Mouse (Mus musculus): ENCODE data around the gene Pdyn.
A peak's percentile ranks its signal among the peaks of the same experiment; 100 is the strongest.

The Pdyn gene

DNA sequence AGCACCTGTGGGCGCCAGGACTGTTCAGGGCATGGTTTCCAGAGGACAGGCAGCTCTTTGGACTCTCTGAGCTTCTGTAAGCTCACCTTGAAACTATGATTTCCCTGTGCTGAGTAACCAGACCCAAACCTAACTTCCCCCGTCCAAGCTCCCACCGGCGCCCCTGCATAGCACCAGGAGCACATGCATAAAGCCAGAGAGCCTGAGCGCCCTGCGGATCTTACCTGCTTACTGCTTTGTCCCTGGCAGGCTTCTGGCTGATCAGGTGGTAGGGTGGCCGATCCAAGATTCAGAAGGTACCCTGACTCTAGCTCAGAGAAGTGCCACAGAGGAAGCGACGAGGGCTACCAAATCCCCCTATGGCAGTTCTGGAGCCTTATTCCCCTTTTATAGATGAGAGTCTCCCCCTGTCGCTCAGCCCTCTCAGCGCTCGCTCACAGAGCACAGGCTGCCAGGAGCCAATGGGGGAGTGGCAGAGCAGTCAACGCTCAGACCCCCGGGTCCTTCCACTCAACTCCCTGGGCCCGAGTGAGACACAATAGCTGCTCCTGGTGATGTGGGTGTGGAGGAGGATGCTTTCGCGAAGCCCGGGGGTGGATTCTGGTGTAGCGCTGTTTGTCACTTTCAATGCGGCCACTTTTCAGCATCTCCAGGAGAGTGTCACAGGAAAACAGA is at the start of gene Pdyn:
Gene Pdyn (minus strand): TSS at position 361 of the 675 bp plus-strand sequence.
- DNase-seq (ENCODE audit: low spot score in 2 of 2), result no peak

DNA sequence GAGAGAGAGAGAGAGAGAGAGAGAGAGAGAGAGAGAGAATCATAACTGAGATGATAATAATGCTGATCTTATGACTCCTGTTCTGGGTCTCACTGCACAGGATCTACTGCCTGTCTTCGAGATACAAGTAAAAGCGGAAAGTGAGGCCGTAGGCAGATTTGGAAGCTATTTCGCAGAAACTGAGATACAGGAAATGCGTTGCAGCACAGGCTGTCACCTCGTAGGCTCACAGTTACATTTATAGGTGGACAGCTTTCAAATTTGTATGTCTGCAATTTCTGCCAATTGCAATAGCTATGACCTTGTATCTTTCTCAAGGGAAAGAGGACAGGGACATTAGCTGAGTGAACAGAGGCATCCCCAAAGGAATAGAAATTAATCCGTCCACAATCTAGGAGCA is 42.4 kb upstream of the Pdyn start:
- DNase-seq (ENCODE audit: low spot score in 2 of 2), result no peak

DNA sequence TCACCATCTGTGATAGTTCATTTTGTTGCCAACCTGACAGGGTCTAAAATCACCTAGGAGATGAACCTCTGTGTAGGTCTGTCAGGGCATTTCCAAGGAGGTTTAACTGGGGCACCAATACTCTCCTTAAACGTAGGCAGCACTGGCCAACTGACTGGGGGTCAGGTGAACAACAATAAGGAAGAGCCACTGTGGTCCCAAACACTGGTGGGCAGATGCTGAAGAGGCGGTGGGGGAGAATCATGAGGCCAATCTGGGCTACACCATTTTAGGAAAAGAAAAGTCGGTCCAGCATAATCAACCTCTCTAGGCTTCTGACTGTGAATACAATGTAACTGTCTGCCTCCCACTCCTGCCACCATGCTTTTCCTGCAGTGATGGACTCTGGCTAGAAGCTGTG is 40.9 kb upstream of the Pdyn start:
- no peak for DNase-seq (ENCODE audit: low spot score in 2 of 2)

DNA sequence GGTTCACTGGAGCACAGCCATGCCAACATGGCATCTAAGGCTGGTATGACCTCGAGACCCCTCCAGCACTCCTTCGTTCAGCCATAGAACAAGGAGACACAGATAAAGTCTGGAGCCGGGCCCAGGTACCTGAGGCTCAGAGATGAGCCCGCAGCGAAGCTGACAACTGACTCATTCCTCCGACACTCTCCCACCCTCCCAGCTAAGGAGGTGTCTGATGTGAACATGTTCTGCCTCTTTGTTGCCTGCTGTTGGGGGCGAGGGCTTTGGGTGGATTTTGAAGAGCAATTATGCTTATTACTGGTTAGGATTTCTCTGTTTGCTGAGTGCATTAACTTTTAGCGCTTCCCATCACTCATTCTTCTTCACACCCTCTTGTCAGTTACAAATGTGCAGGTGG is 34.4 kb upstream of the Pdyn start:
- DNase-seq (ENCODE audit: low spot score in 2 of 2), result no peak

DNA sequence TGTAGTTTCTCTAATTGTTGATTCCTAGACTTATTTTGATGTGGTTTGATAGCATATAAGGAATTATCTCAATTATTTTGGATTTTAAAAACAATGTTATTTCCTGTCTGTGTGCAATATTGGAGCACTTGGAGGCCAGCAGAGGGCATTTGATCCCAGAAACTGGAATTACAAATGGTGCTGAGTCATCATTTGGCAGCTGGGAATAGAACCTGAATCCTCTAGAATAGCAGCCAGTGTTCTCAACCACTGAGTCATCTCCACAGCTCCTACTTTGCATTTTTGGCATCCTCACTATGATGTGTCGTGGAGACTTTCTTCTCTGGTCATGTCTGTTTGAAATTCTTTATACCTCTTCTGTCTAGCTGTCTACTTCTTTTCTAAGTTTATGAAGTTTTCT is 30.0 kb upstream of the Pdyn start:
- DNase-seq (ENCODE audit: low spot score in 2 of 2), result no peak

DNA sequence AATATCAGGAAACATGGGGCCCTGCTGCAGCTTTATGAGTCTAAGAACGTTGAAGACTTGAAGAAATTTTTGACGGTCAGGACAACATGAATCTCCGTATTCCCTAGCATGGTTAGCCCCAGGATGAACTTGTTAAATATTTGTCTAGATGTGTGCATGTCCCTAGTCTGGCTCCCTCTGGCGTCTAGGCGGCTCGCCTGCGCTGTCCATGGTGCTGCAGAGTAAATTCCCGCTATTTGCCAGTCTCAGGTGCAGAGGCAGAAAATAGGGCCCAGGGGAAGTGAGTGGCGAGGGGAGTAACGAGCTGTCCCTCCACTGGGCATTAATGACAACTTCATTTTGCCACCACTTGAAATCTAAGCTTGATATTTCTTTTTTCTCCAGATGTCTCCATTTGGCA is 16.0 kb upstream of the Pdyn start:
- peak in 1 of 2 experiments; percentile 37 for DNase-seq (ENCODE audit: low spot score in 2 of 2)

DNA sequence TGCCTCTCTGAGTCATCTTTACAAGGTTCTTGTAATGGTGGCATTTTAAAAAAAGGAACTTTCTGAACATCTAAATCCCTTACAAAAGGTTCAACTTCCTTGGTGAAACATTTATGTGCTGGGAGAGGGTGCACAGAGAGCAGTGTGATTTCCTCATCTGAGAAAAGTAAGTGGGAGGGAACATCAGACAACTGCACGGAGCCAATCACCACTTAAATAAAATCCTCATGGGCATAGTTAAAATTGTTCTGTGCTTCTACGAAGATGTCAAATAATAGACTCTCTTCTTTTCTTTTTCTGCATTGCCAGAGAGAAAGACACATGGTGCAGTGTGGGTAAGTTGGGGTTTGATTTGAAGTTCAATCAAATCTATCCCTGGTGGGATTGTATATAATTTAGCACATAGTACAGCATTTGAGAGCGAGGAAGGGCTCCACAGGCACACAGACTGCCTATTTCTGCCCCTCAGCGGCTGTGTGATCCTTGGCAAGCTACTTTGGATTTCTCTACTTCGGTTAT is 13.4 kb upstream of the Pdyn start:
- no peak for DNase-seq (ENCODE audit: low spot score in 2 of 2)

DNA sequence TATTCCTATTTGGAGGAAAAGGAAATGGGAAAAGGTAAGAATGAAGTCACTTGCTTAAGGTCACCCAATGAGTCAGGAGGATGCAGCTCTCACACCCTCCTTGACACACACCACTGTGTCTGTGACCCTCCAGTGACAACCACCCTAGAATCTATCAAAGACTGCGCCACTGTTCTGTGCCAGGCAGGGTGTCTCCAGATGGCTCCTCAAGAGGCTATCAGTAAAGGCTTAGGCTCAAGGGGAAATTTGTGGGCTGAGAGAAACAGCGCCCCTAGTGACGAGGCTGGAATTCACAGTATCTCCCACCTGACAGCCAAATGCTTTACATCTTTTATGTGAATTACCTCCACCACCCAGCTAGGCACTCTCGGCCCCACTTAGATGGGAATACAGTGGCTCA is 3.6 kb downstream of the Pdyn start:
- peak in 1 of 2 experiments; percentile 47 for DNase-seq (ENCODE audit: low spot score in 2 of 2)

DNA sequence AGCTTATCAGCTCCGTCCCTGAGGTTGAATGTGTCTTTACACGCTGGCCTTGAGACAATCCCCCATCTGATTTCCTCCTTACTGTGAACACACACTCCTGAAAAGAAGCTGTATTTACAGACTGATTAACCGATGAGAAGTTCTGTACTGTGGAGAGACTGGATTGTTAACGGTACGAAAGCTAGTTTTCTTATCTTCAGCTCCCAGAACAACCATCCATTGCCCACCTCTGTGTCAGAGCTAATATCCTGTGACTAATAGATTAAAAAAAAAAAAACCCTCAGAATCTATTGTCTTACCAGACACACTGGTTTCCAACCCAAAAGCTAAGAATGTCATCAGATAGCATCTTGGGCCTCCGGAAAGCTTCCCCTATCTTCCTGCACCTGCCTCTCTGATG is 5.3 kb downstream of the Pdyn start:
- no peak for DNase-seq (ENCODE audit: low spot score in 2 of 2)

DNA sequence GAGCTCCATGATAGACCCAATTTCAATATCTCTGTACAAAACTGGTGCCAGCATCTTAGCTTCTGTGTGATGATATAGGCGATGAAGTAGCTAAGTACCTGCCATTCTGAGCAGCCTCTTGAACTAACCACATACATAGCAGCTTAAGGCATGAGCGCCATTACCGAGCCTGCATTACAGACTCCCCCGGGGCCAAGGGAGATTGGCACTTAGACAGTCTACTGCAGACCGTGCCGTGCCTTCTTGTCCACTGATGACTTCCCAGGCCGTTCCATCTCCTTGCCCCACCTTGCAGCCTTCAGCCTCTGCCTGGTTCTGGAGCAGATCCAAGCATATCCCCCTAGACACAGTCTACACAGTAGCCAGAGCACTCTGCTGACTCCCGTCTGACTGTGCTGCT is 7.0 kb downstream of the Pdyn start:
- DNase-seq (ENCODE audit: low spot score in 2 of 2), result no peak

DNA sequence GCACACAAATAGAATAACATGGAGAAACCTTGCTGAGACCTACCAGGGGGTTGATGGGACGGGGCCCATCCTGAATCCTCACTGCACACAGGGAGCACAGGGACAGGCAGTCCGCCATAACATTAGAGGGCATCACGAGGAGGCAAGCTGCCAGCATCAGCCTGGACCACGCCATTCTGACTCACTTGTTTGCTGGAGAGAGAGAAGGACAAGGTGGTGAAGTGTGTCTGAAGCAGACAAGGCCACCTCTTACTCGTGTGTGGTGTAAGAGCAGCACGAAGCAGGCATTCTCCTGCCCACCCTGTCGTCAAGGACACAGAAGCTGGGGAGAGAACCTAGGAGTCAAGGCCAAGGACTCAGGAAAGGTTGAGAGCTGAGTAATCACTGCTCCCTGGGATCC is 9.9 kb downstream of the Pdyn start:
- no peak for DNase-seq (ENCODE audit: low spot score in 2 of 2)

DNA sequence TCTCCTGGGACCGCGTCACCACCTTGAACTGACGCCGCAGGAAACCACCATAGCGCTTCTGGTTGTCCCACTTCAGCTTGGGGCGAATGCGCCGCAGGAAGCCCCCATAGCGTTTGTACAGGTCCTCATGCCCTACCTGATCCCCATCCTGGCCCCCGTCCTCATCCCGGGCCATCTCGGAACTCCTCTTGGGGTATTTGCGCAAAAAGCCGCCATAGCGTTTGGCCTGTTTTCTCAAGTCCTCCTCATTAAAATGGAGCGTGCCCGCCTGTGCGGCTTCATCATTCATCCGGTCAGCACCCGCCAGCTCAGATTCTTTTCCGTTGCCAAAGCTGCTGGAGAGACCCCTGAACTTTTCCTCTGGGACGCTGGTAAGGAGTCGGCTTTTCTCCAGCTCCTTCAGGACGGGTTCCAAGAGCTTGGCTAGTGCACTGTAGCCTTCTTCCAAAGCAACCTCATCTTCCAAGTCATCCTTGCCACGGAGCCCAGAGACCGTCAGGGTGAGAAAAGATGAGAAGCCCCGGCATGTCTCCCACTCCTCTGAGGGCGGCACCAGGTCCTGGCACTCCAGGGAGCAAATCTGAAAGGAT is 11.5 kb downstream of the Pdyn start:
- DNase-seq (ENCODE audit: low spot score in 2 of 2), result no peak

DNA sequence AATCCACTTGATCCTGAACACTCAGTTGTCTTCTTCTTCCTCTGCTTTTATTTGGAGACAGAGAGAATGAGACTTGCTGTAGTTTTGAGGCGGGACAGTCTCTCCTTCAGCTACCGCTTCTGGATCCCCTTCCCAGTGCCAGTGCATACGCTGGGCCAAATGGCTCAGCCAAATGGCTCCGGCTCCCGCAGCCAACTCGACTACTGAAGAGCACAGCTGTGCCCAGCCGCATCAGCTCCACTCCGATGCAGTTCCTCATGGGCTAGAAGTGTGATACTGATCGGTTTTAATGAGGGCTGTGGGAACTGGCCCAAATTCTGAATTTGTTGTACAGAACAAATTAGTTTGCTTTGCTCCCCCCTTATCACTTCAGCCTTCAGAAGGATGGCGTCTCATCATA is 12.7 kb downstream of the Pdyn start:
- DNase-seq (ENCODE audit: low spot score in 2 of 2), result peak in 1 of 2 experiments; percentile 39

DNA sequence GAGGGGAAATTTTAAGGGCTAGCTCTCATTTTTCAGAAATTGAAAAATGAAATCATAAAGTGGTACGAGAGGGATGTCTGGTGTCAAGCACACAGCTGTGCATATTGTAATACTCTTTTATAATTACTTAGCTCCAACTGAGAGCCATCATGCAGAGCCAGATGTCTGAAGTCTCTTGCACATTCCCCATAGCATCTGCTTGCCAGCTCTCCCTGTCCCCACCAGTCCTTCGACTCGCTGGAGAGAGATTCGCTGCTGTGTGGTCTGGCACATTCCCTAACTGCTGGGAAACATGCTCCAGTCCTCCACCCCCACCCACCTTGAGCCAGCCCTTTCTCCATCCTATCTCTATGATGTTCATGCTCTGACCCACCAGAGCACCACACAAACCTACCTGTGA is 15.6 kb downstream of the Pdyn start:
- no peak for DNase-seq (ENCODE audit: low spot score in 2 of 2)

DNA sequence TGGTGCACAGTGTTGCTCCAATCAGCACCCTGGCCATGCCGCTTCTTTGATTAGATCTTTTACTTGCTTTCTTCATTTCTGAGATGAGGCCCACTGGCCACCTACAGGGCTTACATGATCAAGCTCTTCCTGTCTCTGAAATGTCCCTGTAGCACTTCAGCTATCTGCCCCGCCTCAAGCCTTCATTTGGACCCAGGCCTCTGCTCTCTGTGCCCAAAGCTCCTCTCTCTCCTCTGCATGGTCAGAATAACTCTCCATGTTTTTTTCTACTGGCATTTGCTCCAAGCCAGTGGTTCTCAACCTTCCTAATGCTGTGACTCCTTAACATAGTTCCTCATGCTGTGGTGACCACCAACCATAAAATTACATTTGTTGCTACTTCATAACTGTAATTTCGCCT is 19.4 kb downstream of the Pdyn start:
- no peak for DNase-seq (ENCODE audit: low spot score in 2 of 2)

DNA sequence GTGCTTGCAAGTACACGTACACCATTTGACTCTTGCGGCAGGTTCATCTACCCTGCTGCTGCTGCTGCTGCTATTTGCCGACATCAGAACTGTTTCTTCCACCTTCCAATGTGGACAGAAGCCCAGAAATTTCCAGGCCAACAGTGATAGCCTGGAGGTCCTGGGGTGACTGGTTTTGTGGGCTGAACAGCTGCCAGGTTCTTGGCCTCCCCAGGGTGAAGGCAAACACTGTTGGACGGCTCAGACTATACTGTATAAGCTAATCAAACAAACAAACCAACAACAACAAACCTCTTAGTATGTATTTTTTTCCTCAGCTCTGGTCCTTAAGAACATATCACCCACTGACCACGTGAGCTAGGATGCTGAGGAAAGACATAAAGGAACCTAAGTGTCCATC is 20.6 kb downstream of the Pdyn start:
- DNase-seq (ENCODE audit: low spot score in 2 of 2), result no peak

DNA sequence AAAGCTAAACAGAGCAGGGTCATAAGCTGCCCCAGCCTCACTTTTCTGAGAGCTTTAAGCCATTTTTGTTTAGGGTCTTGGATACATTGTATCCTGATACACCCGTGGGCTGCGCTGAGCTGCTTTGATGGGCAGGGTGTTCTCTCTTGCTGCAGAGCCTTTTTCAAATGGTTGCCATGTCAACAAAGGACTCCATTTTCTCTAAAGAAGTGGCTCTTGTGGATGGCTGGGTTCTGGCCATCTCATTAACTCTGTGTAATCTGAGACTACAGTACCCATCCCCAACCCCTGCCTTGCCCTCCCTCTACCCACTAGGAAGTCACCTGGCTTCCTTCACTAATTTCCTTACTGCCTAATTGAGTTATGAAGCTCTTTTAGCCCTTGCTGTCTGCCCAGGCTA is 22.0 kb downstream of the Pdyn start:
- no peak for DNase-seq (ENCODE audit: low spot score in 2 of 2)

DNA sequence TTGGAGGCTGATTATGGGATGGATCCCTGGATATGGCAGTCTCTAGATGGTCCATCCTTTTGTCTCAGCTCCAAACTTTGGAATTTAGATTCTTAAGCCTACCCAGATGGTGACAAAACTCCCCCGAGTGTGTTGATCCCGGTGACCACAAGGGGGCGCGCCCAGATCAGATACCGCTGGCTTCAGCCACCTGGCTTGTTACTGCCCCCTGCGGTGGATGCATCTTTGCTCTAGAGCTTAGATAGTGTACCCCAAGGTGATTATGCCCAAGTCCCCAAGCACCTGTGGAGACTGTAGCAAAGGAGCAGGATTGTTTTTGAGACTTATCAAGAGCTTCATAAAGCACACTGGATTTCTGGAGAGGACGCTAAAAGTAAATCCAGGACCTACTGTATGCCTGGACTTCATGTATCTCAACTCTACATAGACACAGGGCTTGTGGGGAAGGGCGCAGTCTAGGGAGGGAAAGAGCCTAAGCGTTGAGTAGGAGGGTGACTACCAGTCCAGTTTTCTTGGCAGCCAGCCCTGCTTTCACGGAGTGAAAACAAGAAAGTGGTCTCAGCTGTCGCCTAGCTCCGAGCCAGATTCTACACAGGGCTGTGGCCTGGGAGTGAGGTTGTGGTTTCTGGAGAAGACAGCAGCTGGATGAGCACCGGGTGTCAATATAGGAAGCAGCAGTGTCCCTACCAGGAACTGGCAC is 24.6 kb downstream of the Pdyn start:
- peak; percentile 78 to 85 for DNase-seq (ENCODE audit: low spot score in 2 of 2)

DNA sequence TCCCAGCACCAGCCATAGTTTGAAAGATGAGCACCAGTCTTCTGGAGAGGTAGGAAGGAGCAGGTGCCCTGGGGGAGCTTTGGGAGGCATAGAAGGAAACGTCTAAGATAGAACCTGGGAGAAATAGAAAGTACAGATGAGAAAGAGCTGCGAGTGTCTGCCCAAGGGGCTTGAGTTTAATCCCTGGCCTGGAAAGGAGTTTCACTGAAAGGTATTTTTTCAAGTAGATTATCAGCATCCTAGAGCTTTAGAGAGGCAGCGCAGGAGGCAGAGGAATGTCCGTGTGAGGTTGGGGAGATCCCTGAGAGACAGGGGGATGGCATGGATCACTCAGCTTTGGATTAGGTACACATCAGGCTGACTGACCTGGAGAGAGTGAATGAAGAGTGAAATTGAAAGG is 27.7 kb downstream of the Pdyn start:
- no peak for DNase-seq (ENCODE audit: low spot score in 2 of 2)

DNA sequence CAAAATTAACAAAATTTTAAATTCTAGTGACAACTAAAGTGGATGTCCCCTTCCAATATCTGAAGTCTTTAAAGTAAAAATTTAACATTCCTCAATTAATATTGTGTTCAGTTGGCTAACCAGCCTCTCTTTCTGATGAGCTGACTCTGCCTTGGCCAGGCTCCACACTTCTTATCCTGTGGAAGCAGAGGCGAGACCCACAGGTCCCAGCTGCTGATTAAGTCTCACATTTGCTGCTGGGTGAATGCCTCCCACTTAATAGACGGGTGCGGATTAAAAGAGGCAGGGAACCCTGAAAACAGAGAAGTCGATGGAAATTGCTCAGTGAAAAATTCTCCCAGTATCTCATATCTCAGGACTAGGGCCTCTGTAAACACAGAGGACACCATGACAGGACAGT is 37.2 kb downstream of the Pdyn start:
- no peak for DNase-seq (ENCODE audit: low spot score in 2 of 2)

DNA sequence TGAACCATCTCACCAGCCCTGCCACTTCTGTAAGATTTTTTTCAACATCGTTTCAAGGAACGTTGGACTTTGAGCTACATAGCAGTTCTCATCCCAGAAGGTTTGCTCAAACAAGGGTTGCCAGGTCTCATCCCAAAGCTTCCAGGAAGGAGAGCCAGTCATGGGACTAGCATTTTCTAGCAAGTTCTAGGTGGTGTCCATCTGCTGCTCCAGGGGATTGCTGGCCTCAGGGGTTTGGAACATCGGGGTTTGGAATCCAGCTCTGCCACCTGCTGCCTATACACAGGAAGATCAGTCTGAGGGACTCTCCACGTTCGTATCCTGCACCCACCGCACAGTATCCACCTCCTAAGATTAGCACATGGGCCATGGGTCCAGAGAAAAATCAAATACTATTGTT is 39.6 kb downstream of the Pdyn start:
- DNase-seq (ENCODE audit: low spot score in 2 of 2), result no peak

DNA sequence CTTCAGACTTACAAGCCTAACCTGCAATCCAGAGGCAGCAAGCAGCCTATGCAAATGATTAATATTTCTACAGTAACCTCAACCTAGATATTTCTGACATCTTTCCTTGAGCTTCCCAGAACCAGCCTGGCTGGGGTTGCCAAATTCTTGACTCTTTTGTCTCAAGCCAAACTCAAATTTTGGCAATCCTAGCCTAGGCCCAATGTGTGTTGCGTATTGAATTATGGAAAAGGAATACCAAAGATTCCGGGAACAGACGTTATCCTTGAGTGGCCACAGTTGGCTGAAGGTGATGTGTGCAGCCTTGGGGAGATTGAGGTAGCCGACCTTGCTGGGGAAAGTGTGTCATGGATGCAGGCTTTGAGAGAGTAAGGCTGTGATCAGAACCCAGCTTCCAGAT is 40.8 kb downstream of the Pdyn start:
- DNase-seq (ENCODE audit: low spot score in 2 of 2), result no peak

DNA sequence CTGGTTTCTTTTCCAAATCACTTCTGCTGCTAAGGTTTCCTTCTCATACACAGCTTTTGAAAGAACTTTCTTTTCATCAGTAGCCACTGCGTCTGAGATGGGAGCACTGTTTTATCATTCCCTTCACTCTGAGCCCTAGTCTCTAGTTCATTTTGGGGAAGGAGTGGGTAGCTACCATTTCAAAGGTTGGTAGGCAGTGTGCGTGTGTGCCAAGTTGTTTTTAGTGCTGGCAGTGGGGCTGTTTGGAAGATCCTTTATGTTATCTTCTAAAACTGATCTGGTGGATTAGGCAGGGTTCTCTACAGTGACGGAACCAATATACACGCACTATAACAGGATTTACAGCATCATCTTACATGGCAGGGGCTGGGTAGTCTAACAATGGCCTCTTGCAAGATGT is 44.6 kb downstream of the Pdyn start:
- DNase-seq (ENCODE audit: low spot score in 2 of 2), result no peak
